Mouse (Mus musculus): ENCODE measurements at regions not wholly inside any gene's neighbourhood (a gene's known extent, or its start where the extent isn't known, plus 50 kb on each side); places are given as distances from the start of the nearest gene placed in this dataset.

- no peak for DNase-seq (ENCODE audit: low spot score)
Observed at GRCm38 (mm10) chr3:35361086-35361485, 392.8 kb upstream of the Atp11b start.

DNA sequence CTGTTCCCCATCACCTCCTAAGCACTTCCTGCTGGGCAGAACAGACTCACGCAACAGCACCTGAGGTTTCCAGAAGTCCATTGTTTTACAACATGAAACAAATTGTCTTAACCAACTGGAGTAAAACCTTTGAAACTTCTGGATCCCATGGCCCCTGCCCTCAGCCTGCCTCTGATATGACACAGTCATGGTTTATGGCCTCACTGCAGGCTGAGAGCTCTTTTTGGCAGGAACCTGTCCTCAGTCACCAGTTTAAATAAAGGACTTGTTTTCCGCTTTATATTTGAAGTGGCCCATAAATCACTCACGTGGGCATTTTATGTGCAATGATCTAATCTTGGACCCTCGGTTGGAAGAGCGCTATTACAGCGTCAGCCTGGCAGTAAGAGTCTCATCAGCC, 388.5 kb upstream of the Atp11b start:
- no peak for DNase-seq (ENCODE audit: low spot score)

- no peak for DNase-seq (ENCODE audit: low spot score)
Observed at GRCm38 (mm10) chr3:35372276-35372675, 381.6 kb upstream of the Atp11b start.

- no peak for DNase-seq (ENCODE audit: low spot score)
Observed at GRCm38 (mm10) chr3:35387386-35387785, 366.5 kb upstream of the Atp11b start.

- DNase-seq (ENCODE audit: low spot score), result no peak
Observed at GRCm38 (mm10) chr3:35392657-35393056, 361.2 kb upstream of the Atp11b start.

GRCm38 (mm10) chr3:35400213-35400612, 353.7 kb upstream of the Atp11b start:
- DNase-seq (ENCODE audit: low spot score), result no peak

- no peak for DNase-seq (ENCODE audit: low spot score)
Observed at GRCm38 (mm10) chr3:35402666-35403065, 351.2 kb upstream of the Atp11b start.

DNA sequence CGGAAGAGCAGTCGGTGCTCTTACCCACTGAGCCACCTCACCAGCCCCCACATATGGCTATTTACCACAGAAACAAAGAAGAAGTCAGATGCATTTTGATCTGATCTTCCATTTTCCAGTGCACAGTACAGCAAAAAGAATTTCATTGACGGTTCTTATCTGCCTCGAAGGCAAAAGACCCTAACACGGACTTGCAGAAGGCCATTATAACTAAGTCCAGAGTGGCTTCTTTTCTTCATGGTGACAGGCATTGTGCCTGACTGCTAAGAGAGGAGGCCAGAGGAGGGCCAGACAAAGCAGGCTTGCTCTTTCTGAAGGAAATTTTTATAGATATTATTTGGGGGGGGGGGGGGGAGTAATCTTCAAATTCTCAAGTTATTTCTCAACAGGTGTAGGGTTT, 350.0 kb upstream of the Atp11b start:
- DNase-seq (ENCODE audit: low spot score), result no peak

DNA sequence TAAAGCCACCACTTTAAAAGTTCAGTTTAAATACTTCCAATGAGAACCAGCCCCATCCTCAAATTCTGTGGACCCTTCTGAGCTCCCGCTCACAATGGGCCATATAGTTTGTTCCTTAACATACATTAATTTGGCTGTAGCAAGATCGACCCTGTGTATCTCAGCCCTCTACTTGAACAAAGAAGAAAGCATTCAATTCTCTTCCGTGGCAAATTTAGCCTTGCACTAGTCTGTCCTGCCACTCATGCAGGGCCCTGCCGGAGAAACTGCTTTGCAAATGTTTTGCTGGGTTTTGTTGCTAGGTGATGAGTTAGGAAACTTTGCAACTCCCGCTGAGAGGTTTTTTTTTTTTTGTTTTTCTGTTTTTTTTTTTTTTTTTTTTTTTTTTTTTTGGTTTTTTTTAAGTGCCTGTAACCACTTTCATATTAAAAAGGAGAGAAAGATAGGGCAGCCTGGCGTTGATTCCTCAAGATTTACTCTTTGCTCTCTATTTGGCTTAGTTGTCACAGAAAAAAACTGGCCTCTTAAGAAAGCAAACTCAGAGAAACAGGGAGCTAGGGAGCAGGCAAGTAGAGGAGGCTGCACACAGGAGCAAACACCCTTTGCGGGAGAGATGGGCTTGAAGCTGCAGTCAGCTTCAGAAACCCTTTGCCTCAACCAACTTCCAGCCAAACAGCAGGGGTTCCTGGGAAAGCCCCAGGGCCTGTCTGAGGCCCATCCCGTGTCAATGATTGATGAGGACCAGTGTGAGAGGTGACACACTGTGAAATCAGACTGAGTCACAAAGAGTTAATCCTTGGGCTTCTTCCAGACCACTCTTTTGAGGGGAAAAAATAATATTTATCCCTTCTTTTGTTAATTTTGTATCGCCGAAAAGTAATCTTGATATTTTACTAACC, 349.2 kb upstream of the Atp11b start:
- no peak for DNase-seq (ENCODE audit: low spot score)

DNA sequence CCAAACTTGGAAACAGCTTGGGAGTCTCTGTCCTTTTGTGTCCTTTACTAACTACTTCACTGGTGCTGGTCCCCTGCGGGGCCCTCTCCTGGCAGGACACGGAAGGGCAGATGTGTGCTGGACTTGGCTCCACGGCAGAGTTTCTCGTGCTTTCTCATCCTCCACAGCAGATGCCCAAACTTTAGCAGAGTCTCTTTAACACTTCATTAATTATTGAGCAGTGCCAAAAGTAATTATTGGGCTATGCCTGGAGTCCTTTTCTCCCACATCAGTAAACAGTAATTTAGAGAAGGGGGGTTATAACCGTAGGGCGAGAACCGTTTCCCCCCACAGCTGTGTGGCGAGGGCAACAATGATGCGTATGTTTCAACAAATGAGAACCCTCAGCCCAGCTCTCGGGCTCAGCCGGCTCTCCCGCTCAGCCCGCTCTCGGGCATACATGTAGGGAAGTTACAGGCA, 348.3 kb upstream of the Atp11b start:
- DNase-seq (ENCODE audit: low spot score), result no peak

- no peak for DNase-seq (ENCODE audit: low spot score)
Observed at GRCm38 (mm10) chr3:35437687-35438086, 316.2 kb upstream of the Atp11b start.

- no peak for DNase-seq (ENCODE audit: low spot score)
Observed at GRCm38 (mm10) chr3:35462858-35463257, 291.0 kb upstream of the Atp11b start.

DNA sequence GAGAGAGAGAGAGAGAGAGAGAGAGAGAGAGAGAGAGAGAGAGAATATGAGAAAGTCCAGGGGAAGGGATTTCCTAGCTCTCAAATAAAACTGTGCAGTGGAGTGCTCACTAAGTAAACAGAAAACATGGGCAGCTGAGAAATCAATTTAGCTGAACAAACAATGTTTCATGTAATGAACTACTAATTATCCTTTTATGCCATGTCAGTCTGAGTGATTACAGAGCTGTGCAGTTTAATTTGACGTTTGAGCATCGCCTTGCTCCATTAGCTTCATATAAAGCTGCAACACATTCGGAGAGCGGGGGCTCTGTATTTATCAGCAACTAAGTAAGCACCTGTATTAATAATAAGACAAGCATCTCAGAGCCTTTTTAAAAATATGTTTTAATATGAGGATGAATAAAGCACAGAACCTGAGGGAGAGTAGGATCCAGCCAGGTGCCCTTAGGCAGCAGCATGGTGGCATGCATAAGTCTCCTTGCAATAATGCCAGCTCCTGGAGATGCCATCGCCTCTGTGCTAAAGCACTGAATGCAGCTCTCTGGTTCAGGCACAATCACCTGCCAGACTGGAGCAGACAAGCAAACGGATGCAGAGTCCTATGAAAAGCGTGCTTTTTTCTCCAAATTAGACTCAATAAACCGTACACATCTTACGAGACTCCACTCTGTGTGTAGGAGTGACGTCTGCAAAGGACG, 289.5 kb upstream of the Atp11b start:
- no peak for DNase-seq (ENCODE audit: low spot score)

DNA sequence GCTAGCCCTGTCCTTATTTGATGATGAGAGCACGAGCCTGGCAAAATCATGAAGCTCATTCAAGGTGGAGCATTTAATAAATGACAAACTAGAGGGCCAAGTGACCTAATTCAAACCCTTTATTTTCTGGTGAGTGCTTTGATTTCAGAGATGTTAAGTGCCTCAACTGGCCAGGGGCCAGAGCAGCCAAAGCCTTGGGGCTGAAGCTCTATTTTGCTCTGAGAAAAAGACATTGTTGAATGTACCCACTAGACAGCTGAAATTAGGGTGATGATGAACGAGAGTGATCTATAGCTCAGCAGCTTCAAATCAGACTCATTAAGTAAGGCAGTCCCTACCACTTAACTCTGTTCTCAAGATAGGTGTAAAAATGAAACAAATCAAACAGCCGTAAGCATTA, 287.9 kb upstream of the Atp11b start:
- no peak for DNase-seq (ENCODE audit: low spot score)

GRCm38 (mm10) chr3:35473351-35473750, 280.6 kb upstream of the Atp11b start:
- no peak for DNase-seq (ENCODE audit: low spot score)

GRCm38 (mm10) chr3:35474361-35474760, 279.5 kb upstream of the Atp11b start:
- no peak for DNase-seq (ENCODE audit: low spot score)

DNA sequence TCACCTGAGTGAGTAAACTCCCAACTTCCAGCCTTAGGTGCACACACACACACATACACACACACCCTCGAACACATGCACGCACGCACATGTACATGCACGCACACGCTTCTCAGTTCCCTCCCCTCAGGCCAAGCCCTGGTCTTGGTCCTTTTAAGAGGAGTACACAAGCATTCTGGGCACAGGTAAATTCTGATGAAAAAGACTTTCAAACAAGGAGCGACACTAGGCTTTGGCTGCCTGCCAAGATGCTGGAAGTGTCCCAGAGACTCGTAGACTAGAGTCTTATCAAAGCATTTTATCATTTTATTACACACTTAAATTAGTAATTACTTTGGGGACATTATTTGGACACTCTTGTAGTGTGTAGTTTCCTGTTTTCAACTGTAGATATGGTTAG, 278.6 kb upstream of the Atp11b start:
- DNase-seq (ENCODE audit: low spot score), result peak; percentile 18

GRCm38 (mm10) chr3:35480714-35481695, 272.9 kb upstream of the Atp11b start:
- no peak for DNase-seq (ENCODE audit: low spot score)

- DNase-seq (ENCODE audit: low spot score), result no peak
Observed at GRCm38 (mm10) chr3:35481841-35482240, 272.1 kb upstream of the Atp11b start.

- DNase-seq (ENCODE audit: low spot score), result peak; percentile 24
Observed at GRCm38 (mm10) chr3:35482296-35482695, 271.6 kb upstream of the Atp11b start.

DNA sequence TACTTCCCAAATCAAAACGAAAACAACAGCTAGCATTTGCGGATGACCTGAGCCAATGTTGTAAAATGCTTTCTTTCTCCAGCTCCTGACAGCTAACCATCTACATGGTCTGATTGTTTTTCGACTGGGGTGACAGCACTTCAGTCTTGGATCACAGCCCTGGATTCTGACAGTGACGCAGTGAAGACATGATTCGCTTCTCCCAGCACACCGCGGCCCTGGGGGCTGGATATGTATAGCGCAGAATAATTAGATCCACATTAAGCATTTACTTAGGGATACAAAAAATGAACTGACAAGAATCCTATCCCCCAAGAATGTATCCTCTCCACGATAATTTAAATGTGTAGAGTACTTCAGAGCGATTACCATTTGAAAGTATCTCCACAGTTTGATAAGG, 271.1 kb upstream of the Atp11b start:
- no peak for DNase-seq (ENCODE audit: low spot score)

Data from urinary bladder, postnatal 25 days (tissue).